In the genomic region with DNA sequence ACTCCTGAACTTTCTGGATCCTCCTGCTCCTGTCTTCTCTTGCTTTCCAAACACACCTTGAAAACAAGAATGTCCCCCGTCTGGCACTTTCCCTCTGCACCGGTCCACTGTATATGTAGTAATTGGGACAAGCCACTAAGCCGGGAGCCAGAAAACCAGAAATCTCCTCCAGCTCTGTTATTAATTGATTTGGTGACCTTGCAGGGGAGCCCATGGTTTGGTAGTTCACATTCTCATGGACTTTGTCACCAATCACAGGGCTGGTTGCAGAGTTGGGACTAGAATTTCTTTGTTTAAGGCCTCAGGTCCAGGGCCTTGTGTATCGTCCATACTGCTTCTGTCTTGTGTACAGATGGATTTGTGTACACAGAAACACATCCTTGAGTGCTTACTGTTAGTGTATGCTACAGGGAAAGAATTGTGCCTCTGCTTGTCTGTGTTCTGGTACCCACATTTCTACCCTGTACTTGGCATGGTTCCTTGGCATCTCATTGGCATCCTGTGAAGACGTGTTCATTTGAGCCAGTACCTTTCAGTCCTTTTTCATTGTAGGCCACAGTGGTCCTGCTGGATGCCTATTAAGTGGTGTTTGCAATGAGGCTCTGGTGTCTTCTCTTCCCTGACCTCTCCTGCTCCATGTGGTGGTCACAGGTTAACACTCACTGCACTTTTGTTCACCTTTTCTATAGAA, we compare ENCODE assay signal across 10 mouse cellular contexts. TPM values are rescaled to one million over a fixed set of nuclear protein-coding genes. Genes with fewer than 3 reads are reported as not detected.
DNase-seq lines count a peak whose midpoint lies in the region; ATAC-seq lines count a peak whose summit lies in the region.
"Had no signal": no experiment of that assay in that cellular context is flagged by ENCODE, and none has a peak within 500 bp of the region (broad histone marks: within the 10 kb centered on the region; RNA-seq: fewer than 3 reads in every experiment).

No protein-coding gene starts in this region.

- 55% methylated on average over 5 of the region's 5 CpGs for WGBS in forebrain, embryonic 14.5 days
- 67% methylated on average over 5 of the region's 5 CpGs for WGBS in forebrain, embryonic 10.5 days
- 43% methylated on average over 5 of the region's 5 CpGs for WGBS in forebrain, embryonic 16.5 days
- 54% methylated on average over 5 of the region's 5 CpGs for WGBS in limb, embryonic 15.5 days

- H3K4me3 ChIP-seq in forebrain, embryonic 14.5 days (ENCODE audit: low read depth, low read length) = no peak overlapping the region
- H3K4me3 ChIP-seq in forebrain, embryonic 10.5 days = no peak overlapping the region
- H3K4me3 ChIP-seq in forebrain, embryonic 16.5 days (replicated peaks; ENCODE audit: low read length) = no peak overlapping the region
- H3K4me3 ChIP-seq in limb, embryonic 15.5 days = no peak overlapping the region

- DNase-seq in forebrain, embryonic 14.5 days (ENCODE audit: low spot score) = no peak
- DNase-seq in forebrain, embryonic 10.5 days (ENCODE audit: extremely low spot score, low spot score) = no peak
- peak; percentile 32 for DNase-seq in adrenal gland, postnatal 10 days
- no peak for DNase-seq in retina, postnatal 1 day
- no peak for DNase-seq in layer of hippocampus, postnatal 14 days (ENCODE audit: low spot score in 2 of 2)
- no peak for DNase-seq in ovary, postnatal 36 days (ENCODE audit: low spot score)
- DNase-seq: cerebellum, postnatal 36 days had no signal

- H3K27ac ChIP-seq in forebrain, embryonic 14.5 days (ENCODE audit: low read depth, low read length) = no peak overlapping the region
- no peak overlapping the region for H3K27ac ChIP-seq in forebrain, embryonic 10.5 days
- H3K27ac ChIP-seq in forebrain, embryonic 16.5 days (ENCODE audit: low read length) = no peak overlapping the region
- H3K27ac ChIP-seq in limb, embryonic 15.5 days = no peak overlapping the region
- H3K27ac ChIP-seq: macrophage had no signal

- peak overlapping the region; percentile 82; the same call in 1 of the 2 replicates for H3K4me2 ChIP-seq in forebrain, embryonic 14.5 days (ENCODE audit: low read length)
- H3K4me2 ChIP-seq in forebrain, embryonic 16.5 days (ENCODE audit: low read length) = peak overlapping the region; percentile 67
- H3K4me2 ChIP-seq in limb, embryonic 15.5 days = peak overlapping the region; percentile 67; the same call in 1 of the 2 replicates

- H3K36me3 ChIP-seq in forebrain, embryonic 14.5 days (ENCODE audit: control insufficient read depth, insufficient read depth, low read length) = no peaks in the 10 kb centered on the region
- H3K36me3 ChIP-seq in forebrain, embryonic 10.5 days (replicated peaks) = no peaks in the 10 kb centered on the region
- no peaks in the 10 kb centered on the region for H3K36me3 ChIP-seq in forebrain, embryonic 16.5 days (ENCODE audit: control insufficient read depth, insufficient read depth)
- no peaks in the 10 kb centered on the region for H3K36me3 ChIP-seq in limb, embryonic 15.5 days

- peaks cover 53% of the 10 kb centered on the region for H3K4me1 ChIP-seq in forebrain, embryonic 14.5 days (ENCODE audit: control insufficient read depth, insufficient read depth, low read length)
- H3K4me1 ChIP-seq in forebrain, embryonic 10.5 days = peaks cover 91% of the 10 kb centered on the region
- H3K4me1 ChIP-seq in forebrain, embryonic 16.5 days (replicated peaks; ENCODE audit: control insufficient read depth, insufficient read depth, low read length) = peaks cover 54% of the 10 kb centered on the region
- peaks cover 65% of the 10 kb centered on the region for H3K4me1 ChIP-seq in limb, embryonic 15.5 days

- ATAC-seq in forebrain, embryonic 14.5 days = no peak
- ATAC-seq in forebrain, embryonic 16.5 days = no peak
- ATAC-seq in limb, embryonic 15.5 days (ENCODE audit: insufficient number of reproducible peaks, low FRiP score, low TSS enrichment, low read depth) = no peak

- 0 out of 2 replicates have a peak overlapping the region, but pooled peaks have one; percentile 18 for H3K9ac ChIP-seq in forebrain, embryonic 14.5 days (ENCODE audit: low read length)
- no peak overlapping the region for H3K9ac ChIP-seq in forebrain, embryonic 16.5 days (replicated peaks; ENCODE audit: low read depth, low read length)
- H3K9ac ChIP-seq in limb, embryonic 15.5 days = no peak overlapping the region

- no peaks in the 10 kb centered on the region for H3K27me3 ChIP-seq in forebrain, embryonic 14.5 days (replicated peaks; ENCODE audit: control insufficient read depth, insufficient read depth, low read length)
- 0 out of 2 replicates have a peak, but pooled peaks cover 6% of the 10 kb centered on the region for H3K27me3 ChIP-seq in forebrain, embryonic 10.5 days (ENCODE audit: poor library complexity, severe bottlenecking)
- H3K27me3 ChIP-seq in forebrain, embryonic 16.5 days (replicated peaks; ENCODE audit: control insufficient read depth, insufficient read depth, low read length) = no peaks in the 10 kb centered on the region
- no peaks in the 10 kb centered on the region for H3K27me3 ChIP-seq in limb, embryonic 15.5 days

- no peaks in the 10 kb centered on the region for H3K9me3 ChIP-seq in forebrain, embryonic 14.5 days (replicated peaks; ENCODE audit: control insufficient read depth, low read length)
- no peaks in the 10 kb centered on the region for H3K9me3 ChIP-seq in forebrain, embryonic 10.5 days
- H3K9me3 ChIP-seq in forebrain, embryonic 16.5 days (ENCODE audit: control insufficient read depth, low read length) = no peaks in the 10 kb centered on the region
- H3K9me3 ChIP-seq in limb, embryonic 15.5 days = no peaks in the 10 kb centered on the region

RNA-seq across cellular contexts. Expression of a gene that starts 3.7 kb away (rescaled TPM):
- 13.6 and 18.1 TPM in 2 replicates for polyA plus RNA-seq in forebrain, embryonic 14.5 days (2014; fragmentation: Nextera tagmentation; extraction: Ambion mirVana)
- polyA plus RNA-seq in forebrain, embryonic 10.5 days (2016; fragmentation: Nextera tagmentation; extraction: Ambion mirVana) = 19.1 and 21.2 TPM in 2 replicates
- total RNA-seq in adrenal gland, postnatal 10 days (2021) = 10 to 100 TPM; 37.0 to 48.5 TPM
- 14.6 and 19.5 TPM in 2 replicates for polyA plus RNA-seq in forebrain, embryonic 16.5 days (2015; fragmentation: Nextera tagmentation; extraction: Ambion mirVana)
- polyA plus RNA-seq in limb, embryonic 15.5 days (2015; fragmentation: Nextera tagmentation; extraction: Ambion mirVana) = 35.8 and 40.8 TPM in 2 replicates
- 10 to 100 TPM; 27.4 to 31.3 TPM for total RNA-seq in layer of hippocampus, postnatal 14 days (2021)
